Mouse (Mus musculus): ENCODE measurements around the gene Frmd4a. TPM values are rescaled to one million over a fixed set of nuclear protein-coding genes. Genes with fewer than 3 reads are reported as not detected.

Frmd4a gene
- polyA plus RNA-seq, 1 experiment from 2014 or later = 72.7 TPM

DNA sequence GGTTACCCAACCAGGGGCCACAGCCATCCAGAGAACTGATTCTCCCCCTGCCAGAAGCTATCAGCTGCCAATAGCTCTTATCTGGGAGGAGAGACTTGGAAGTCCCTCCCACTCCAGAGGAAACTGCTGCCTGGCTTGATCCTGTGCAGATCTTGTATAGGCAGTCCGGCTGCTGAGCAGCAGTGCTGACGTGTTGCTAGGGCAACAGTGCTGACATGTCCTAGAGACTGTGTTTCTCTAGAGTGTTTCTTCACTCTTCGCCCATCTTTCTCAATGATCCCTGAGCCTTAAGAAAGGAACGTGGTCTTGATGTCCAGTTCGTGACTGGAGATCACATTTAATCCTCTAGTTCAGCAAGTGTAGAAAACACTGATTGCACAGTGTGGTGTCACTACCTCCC lies 326.9 kb downstream of the Frmd4a start:
- Histone ChIP-seq H3K27ac (replicated peaks) (no peak overlapping the region), H3K4me3 (no peak overlapping the region), H3K27me3 (no peaks in the 10 kb centered on the region), H3K9ac (replicated peaks) (no peak overlapping the region), H3K36me3 (no peaks in the 10 kb centered on the region), H3K4me1 (peaks cover 5% of the 10 kb centered on the region), H3K9me3 (no peaks in the 10 kb centered on the region), H3K4me2 (replicated peaks) (no peak overlapping the region)
- WGBS = 85% methylated on average over 5 of the region's 5 CpGs
- no peak for ATAC-seq (replicated peaks)

DNA sequence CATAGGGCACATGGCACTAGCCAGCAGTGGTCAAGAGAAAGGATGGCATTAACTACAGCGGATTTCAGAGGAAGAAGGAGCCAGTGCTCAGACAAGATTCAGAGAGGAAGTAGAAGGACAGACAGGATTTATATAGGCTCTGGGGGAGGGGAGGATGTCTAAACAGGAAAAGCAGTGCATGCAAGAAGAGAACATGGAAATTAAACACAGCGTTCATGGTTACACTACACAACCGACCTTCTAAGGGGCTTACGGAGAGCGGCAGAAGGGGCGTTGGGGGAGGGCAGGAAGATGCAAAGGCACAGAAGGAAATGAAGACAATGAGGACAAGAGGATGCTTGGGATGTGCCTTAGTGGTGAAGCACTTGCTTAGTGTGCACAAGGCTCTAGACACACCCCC lies 328.7 kb downstream of the Frmd4a start:
- H3K27ac ChIP-seq (replicated peaks) = no peak overlapping the region

DNA sequence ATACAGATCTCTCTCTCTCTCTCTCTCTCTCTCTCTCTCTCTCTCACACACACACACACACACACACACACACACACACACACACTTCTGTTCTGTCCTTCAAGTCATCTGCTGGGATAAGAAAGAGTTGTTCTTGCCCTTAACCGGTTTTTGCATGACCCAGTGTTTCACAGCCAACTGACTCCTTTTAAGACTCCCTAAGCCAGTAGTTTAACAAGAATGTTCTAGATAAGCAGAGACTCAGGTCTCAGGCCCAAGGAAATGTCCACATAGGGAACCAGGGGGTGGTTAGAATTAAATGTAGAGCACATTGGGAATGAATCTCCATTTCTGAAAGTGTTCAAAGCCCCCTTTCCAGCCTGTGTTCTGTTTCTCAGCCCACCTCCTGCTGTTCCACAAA lies 329.4 kb downstream of the Frmd4a start:
- no peaks in the 10 kb centered on the region for H3K27me3 ChIP-seq
- no peak overlapping the region for H3K4me2 ChIP-seq (replicated peaks)
- no peaks in the 10 kb centered on the region for H3K4me1 ChIP-seq
- no peak for ATAC-seq (replicated peaks)
- H3K27ac ChIP-seq (replicated peaks) = no peak overlapping the region
- no peaks in the 10 kb centered on the region for H3K36me3 ChIP-seq
- no peak overlapping the region for H3K9ac ChIP-seq (replicated peaks)
- no peak overlapping the region for H3K4me3 ChIP-seq
- no peaks in the 10 kb centered on the region for H3K9me3 ChIP-seq
- 59% methylated on average over 1 of the region's 1 CpGs for WGBS

More for the DNA sequence above, 328.7 kb downstream of the Frmd4a start:
- no peak overlapping the region for H3K4me3 ChIP-seq
- H3K4me2 ChIP-seq (replicated peaks) = no peak overlapping the region
- H3K9ac ChIP-seq (replicated peaks) = no peak overlapping the region
- no peak for ATAC-seq (replicated peaks)
- 76% methylated on average over 6 of the region's 6 CpGs for WGBS
- H3K27me3 ChIP-seq = no peaks in the 10 kb centered on the region
- no peaks in the 10 kb centered on the region for H3K9me3 ChIP-seq
- H3K36me3 ChIP-seq = no peaks in the 10 kb centered on the region
- no peaks in the 10 kb centered on the region for H3K4me1 ChIP-seq

DNA sequence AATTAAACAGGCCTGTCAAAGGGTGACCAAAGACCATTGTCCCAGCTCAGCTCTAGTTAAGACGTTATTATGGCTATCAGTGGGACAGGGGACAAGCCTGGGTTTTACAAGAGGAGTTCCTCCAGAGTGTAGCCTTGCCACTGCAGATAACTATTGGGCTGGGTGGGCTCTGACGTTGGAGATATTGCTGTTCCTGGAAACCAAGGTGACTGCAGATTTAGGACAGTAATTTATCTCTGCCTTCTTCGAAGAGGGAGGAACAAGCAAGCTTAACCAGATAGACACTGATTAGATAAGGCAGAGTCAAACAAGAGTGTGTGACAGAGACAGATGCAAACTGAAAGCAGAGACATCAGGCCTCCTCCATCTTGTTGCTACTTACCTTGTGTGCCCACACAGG lies 330.3 kb downstream of the Frmd4a start:
- no peaks in the 10 kb centered on the region for H3K4me1 ChIP-seq
- H3K4me3 ChIP-seq = no peak overlapping the region
- H3K27me3 ChIP-seq = no peaks in the 10 kb centered on the region
- H3K36me3 ChIP-seq = no peaks in the 10 kb centered on the region
- no peak for ATAC-seq (replicated peaks)
- H3K9ac ChIP-seq (replicated peaks) = no peak overlapping the region
- 62% methylated on average over 3 of the region's 3 CpGs for WGBS
- no peak overlapping the region for H3K27ac ChIP-seq (replicated peaks)
- no peaks in the 10 kb centered on the region for H3K9me3 ChIP-seq
- H3K4me2 ChIP-seq (replicated peaks) = no peak overlapping the region

DNA sequence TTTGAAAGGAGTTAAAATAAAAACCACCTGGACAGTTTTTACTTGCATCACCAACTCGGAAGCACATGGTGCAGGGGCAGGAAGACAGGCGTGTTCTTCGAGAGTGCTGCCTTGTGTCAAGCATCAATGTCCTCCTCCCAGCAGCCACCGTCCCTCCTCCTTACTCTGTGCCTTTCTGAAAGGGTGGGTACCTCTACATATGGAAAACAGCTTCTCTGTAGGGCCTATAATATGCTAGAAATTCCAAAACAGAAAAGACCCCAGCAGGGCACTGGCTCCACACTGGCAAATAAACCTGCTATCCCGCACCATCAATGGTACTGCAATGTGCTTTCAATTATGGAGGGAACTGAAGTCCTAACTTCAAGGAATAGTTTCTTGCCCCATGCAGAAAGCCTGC lies 331.0 kb downstream of the Frmd4a start:
- Histone ChIP-seq H3K4me2 (replicated peaks) (no peak overlapping the region), H3K27me3 (no peaks in the 10 kb centered on the region), H3K36me3 (no peaks in the 10 kb centered on the region), H3K4me1 (no peaks in the 10 kb centered on the region), H3K9me3 (no peaks in the 10 kb centered on the region), H3K27ac (replicated peaks) (no peak overlapping the region), H3K9ac (replicated peaks) (no peak overlapping the region), H3K4me3 (no peak overlapping the region)
- WGBS = 74% methylated on average over 5 of the region's 5 CpGs
- ATAC-seq (replicated peaks) = no peak

DNA sequence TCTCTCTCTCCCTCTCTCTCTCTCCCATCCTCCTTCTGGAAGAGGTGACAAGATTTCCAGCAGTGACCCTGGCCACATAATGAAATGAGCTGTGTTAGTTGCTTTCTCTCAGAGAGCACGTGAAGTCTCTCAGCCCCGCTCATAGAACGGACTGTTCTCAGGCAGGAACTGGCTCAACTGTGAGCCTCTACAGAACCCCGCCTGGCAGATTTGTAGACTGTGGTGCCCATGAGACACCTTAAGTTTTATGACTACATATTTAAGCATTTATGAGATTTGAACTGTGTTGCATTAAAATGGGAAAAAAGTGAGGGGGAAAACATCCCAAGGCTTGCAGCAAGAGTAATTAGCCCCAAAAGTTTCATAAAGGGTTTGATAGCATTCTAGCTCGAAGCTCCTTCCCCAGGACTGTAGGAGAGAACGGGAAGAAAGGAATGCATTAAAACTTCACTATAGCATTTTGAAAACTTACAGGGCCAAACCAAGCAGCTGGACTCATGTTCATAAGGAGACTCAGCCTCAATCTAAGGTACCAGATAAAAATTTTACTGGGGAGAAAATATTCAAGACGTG lies 339.4 kb downstream of the Frmd4a start:
- 90% methylated on average over 7 of the region's 7 CpGs for WGBS
- no peak for ATAC-seq (replicated peaks)

DNA sequence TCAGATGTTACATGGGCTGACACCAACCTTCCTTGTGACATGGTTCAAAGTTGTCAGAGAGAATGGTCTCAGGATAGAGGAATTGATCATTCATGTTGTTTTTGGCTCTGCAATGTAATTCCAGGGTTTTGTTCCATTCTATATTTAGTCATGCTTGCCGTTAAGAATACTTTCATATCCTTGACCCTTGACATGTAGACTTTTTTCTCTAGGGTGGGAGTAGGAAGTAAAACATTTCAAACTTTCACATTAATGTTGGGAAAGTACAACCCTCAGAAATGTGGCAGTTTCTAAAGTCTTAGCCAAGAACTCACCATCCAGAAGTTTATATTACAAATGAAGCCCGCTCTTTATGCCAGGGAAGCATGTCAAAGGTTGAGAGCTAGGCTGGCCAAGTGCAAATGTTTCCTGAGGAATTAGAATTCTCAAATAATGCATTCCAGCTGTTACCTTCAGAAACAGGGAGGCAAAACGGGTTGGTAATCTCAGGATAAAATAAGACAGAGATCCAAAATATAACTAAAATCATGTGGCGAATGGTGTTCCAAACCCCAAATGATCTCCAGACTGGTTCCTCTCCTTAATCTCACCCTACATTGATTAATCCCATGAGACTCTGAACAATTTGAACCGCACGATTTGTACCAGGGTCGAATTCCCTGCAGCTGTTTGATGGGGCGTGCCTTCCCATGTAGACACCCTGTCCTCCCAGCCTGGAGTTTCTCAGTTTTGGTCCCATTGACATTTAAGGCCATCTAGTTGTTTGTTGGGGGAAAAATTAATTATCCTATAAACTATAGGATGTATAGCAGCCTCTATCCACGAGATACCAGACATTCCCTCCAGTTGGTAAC lies 344.7 kb downstream of the Frmd4a start:
- Histone ChIP-seq H3K27ac (replicated peaks) (no peak overlapping the region), H3K9me3 (no peaks in the 10 kb centered on the region), H3K4me2 (replicated peaks) (no peak overlapping the region), H3K4me3 (no peak overlapping the region), H3K9ac (replicated peaks) (no peak overlapping the region), H3K27me3 (no peaks in the 10 kb centered on the region), H3K36me3 (no peaks in the 10 kb centered on the region), H3K4me1 (no peaks in the 10 kb centered on the region)
- WGBS = 90% methylated on average over 9 of the region's 9 CpGs
- no peak for ATAC-seq (replicated peaks)

More for the DNA sequence above, 339.4 kb downstream of the Frmd4a start:
- Histone ChIP-seq H3K27ac (replicated peaks) (no peak overlapping the region), H3K36me3 (no peaks in the 10 kb centered on the region), H3K9ac (replicated peaks) (no peak overlapping the region), H3K4me3 (no peak overlapping the region), H3K4me2 (replicated peaks) (no peak overlapping the region), H3K27me3 (no peaks in the 10 kb centered on the region), H3K9me3 (no peaks in the 10 kb centered on the region), H3K4me1 (no peaks in the 10 kb centered on the region)

DNA sequence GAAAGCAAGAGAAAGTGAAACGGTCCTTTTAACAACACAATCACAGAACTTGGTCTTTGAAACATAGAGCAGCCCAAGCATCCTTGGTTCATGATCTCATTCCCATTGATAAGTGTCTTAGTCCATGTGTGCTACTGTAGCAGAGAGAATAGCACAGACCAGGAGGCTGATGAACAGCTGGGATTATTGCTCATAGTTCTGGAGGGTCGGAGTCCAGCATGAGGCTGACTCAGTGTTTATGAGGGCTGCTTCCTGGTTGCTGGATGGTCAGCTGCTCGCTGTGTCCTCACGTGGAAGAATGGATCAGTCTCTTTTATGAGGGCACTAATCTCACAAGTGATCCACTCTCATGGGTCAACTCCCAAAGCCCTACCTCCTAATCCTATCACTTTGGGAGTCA lies 347.4 kb downstream of the Frmd4a start:
- no peak overlapping the region for H3K27ac ChIP-seq (replicated peaks)
- 78% methylated on average over 4 of the region's 4 CpGs for WGBS
- H3K27me3 ChIP-seq = no peaks in the 10 kb centered on the region
- ATAC-seq (replicated peaks) = no peak
- no peak overlapping the region for H3K9ac ChIP-seq (replicated peaks)
- no peaks in the 10 kb centered on the region for H3K9me3 ChIP-seq
- no peaks in the 10 kb centered on the region for H3K36me3 ChIP-seq
- H3K4me1 ChIP-seq = no peaks in the 10 kb centered on the region
- H3K4me3 ChIP-seq = no peak overlapping the region
- no peak overlapping the region for H3K4me2 ChIP-seq (replicated peaks)

DNA sequence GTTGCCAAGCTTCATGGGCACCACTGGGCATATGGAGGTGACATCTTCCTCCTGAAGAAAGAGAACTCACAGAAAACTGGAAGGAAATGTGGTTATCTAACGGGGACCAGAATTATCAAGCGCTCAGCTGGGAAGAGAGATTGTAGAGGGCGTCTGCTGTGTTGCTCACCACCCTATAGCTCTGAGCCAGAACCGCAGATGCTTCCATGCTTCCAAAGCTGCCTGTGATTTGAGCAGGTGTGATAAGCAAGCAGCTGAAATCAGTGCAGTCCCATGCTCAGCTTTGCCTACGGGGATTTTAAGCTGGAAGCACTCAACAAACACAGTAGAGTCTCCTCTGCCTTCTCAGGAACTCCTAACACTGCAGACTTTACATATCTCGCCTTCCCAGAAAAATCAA lies 351.0 kb downstream of the Frmd4a start:
- no peak overlapping the region for H3K4me2 ChIP-seq (replicated peaks)
- H3K27ac ChIP-seq (replicated peaks) = 0 out of 2 replicates have a peak overlapping the region, but pooled peaks have one; percentile 5
- H3K27me3 ChIP-seq = no peaks in the 10 kb centered on the region
- H3K4me3 ChIP-seq = no peak overlapping the region
- H3K4me1 ChIP-seq = peaks cover 10% of the 10 kb centered on the region; the same call in 1 of the 2 replicates
- H3K36me3 ChIP-seq = no peaks in the 10 kb centered on the region
- H3K9ac ChIP-seq (replicated peaks) = no peak overlapping the region
- 82% methylated on average over 6 of the region's 6 CpGs for WGBS
- H3K9me3 ChIP-seq = no peaks in the 10 kb centered on the region
- ATAC-seq (replicated peaks) = no peak

DNA sequence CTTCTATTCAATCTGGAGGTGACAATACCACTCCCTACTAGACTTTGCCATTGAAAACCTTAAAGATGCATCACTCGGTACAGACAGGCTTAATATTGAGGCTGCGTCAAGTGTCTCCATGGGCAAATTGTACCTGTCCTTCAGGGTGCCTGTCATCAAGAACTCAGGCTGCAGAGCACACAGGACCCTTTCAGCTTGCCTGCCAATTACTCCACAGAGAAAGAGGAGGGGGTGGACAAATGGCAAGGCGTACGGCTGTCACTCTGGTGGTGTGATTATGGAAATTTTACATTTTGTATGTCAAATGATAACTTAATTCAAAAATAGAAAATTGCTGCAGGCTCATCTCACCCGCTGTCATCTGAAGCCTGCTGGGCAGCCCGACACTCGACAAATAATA lies 353.0 kb downstream of the Frmd4a start:
- Histone ChIP-seq H3K9me3 (no peaks in the 10 kb centered on the region), H3K4me2 (replicated peaks) (no peak overlapping the region), H3K36me3 (no peaks in the 10 kb centered on the region), H3K27me3 (no peaks in the 10 kb centered on the region), H3K9ac (replicated peaks) (no peak overlapping the region), H3K4me3 (no peak overlapping the region), H3K27ac (replicated peaks) (peak overlapping the region; percentile 51), H3K4me1 (peaks cover 10% of the 10 kb centered on the region; the same call in 1 of the 2 replicates)
- WGBS = 45% methylated on average over 7 of the region's 7 CpGs
- ATAC-seq (replicated peaks) = peak; percentile 65

DNA sequence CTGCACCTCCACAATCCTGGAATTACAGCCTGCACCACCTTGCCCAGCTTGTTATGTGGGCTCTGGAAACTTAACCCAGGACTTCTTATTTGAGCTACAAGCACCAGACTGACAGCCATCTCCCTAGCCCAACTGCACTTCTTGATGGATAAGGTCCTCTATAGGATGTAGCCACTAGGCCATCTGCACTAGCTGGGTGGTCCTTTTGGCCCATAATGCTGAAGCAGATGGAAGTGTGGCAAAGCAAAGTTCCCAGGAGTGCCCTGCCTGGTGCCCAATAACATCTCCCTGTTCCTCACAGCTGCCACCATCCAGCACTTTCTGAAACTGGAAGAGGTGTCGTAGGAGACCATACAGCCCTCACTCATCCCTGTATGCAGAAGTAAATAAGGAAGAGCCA lies 353.8 kb downstream of the Frmd4a start:
- H3K9me3 ChIP-seq = no peaks in the 10 kb centered on the region
- no peak overlapping the region for H3K9ac ChIP-seq (replicated peaks)
- H3K4me2 ChIP-seq (replicated peaks) = no peak overlapping the region
- H3K4me1 ChIP-seq = peaks cover 10% of the 10 kb centered on the region; the same call in 1 of the 2 replicates
- H3K36me3 ChIP-seq = no peaks in the 10 kb centered on the region
- 79% methylated on average over 1 of the region's 1 CpGs for WGBS
- H3K27ac ChIP-seq (replicated peaks) = peak overlapping the region; percentile 51
- no peak overlapping the region for H3K4me3 ChIP-seq
- 0 out of 2 replicates have a peak, but pooled peaks have one; percentile 38 for ATAC-seq (replicated peaks)
- H3K27me3 ChIP-seq = no peaks in the 10 kb centered on the region

DNA sequence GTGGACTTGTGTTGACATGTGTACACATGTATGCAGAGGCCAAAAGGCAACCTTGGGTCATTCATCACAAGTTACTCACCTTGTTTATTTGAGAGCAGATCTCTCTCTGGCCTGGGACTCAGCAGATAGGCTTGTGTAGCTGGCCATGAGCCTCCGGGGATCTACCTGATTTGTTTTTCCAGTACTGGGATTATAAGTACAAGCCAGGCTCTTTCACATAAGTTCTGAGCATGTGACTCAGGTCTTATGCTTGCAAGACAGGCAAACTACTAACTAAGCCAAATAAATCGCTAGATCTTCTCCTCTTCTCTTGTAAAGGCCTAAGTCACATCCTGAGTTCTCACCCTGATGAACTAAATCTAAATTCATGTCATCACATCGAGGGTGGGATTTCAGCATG lies 361.3 kb downstream of the Frmd4a start:
- 95% methylated on average over 3 of the region's 3 CpGs for WGBS
- Histone ChIP-seq H3K4me2 (replicated peaks) (no peak overlapping the region), H3K9me3 (no peaks in the 10 kb centered on the region), H3K4me1 (no peaks in the 10 kb centered on the region), H3K9ac (replicated peaks) (no peak overlapping the region), H3K36me3 (no peaks in the 10 kb centered on the region), H3K27ac (replicated peaks) (no peak overlapping the region), H3K27me3 (no peaks in the 10 kb centered on the region), H3K4me3 (no peak overlapping the region)
- no peak for ATAC-seq (replicated peaks)
